In genomic region chr17:3136127-3136526, GRCm38 (mm10) we compare ENCODE assay signal across 11 mouse cellular contexts.
"Had no signal": no experiment of that assay in that cellular context is flagged by ENCODE, and none has a peak within 500 bp of the region (broad histone marks: within the 10 kb centered on the region; RNA-seq: fewer than 3 reads in every experiment).

No protein-coding gene starts in this region.

- DNase-seq: kidney, adult 2 months; kidney, postnatal 10 days; kidney, postnatal 36 days; layer of hippocampus, postnatal 36 days; left cerebral cortex, postnatal 4 days; liver, postnatal 0 days; lung, embryonic 14.5 days; thymus, adult 18-20 months; thymus, postnatal 36 days had no signal

- ATAC-seq: liver, postnatal 0 days; lung, postnatal 0 days; midbrain, embryonic 16.5 days had no signal
